Mouse (Mus musculus): ENCODE results near the gene Gm10058. TPM values are rescaled to one million over a fixed set of nuclear protein-coding genes. Genes with fewer than 3 reads are reported as not detected.

Gm10058 gene
- not detected in 2 replicates for polyA plus RNA-seq (2012; ENCODE audit: low replicate concordance)

DNA sequence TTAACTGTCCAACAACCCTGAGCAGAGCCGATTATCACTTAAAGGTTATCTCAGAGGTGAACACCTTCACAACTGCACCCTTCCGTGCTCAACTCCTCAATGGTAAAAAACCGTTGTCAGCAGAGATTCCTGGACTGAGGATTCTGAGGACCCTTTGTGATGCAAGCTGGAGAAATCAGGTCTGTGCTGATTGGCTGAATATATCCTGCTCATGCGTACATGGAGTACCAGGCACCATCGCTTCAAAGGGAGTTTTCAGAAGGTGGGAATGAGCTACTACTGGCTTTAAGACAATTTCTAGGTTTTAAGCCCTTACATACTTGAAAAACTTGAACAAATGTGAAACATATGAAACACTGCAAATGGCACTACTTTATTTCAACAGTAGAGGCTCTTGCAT, at the start of gene Gm10058:
Gene Gm10058, minus strand, starts transcription at position 101 of the 400 bp plus-strand sequence.

